Mouse (Mus musculus) adrenal gland, adult 18-20 months (tissue): ENCODE results near the gene Dld. TPM values are rescaled to one million over a fixed set of nuclear protein-coding genes. Genes with fewer than 3 reads are reported as not detected.

ENCODE experiments used
- DNase-seq, 2 experiments: peaks; one replicate each; pipeline ENCODE4 v3.0.0; 2021 to 2022; ENCODE audit warnings: low spot score in 2 of 2
- total RNA-seq, 2 experiments: library from RNA; stranded (reverse); gene quantifications; 1 replicate in 1 of 2; 2 replicates in 1 of 2; pipeline ENCODE4 v1.2.3; 2021

The Dld gene
- total RNA-seq, 2 experiments from 2014 or later = 344 to 404 TPM

DNA sequence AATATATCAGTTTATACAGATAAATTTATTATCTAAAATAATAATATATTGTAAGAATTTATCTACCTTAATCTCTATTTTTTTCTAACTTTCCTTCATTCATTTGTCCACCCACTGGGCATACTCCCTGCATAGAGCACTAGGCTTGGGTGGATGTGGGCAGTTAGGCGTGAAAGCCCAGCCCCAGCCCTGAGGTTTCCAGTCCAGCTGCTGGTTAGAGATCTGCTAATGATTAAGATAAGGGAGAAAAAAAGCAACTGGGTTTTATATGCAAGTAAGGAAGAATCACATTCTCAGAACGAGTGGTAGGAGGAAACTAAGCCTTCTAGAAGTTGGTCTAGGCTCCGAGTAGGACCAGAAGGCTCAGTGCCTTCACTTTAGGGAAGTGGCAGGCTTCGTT is 55.2 kb downstream of the Dld start:
- no peak for DNase-seq

DNA sequence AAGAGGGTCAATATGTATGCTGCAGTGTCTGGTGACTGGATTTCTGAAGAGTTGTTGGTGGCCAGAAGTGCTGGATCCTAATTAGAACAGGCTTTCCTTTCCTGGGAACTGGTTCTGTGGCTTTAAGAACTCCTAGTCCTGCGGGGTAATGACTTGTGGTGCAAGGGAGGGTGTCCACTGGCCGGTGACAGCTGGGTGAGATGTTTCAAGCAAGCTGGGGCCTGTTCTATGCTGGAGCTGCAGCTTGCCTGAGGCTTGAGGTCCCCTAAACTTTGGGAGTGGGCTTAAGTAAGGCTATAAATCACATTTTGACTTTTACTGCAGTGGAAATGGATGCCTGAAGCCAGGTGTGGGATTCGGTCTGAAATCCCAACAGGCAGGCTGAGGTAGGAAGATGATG is 55.7 kb downstream of the Dld start:
- no peak for DNase-seq

DNA sequence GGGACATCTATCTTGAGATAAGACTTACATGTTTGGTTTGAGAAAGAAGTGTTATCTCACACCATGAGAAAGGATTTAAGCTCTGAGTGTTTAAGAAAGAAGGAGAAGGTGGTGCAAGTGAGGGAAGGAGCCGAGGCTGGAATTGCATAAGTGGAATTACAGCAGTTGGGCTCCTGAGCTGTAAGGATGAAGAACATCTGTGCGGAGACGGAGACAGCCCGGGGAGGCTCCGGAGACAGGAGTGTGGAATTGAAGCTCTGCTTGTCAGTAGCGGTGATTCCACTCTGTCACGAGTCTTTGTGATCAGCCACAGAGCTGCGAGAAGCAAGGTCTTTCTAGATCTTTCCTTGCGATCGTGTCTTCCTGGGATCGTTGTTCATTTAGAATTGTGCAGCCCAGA is 56.3 kb downstream of the Dld start:
- DNase-seq = no peak

DNA sequence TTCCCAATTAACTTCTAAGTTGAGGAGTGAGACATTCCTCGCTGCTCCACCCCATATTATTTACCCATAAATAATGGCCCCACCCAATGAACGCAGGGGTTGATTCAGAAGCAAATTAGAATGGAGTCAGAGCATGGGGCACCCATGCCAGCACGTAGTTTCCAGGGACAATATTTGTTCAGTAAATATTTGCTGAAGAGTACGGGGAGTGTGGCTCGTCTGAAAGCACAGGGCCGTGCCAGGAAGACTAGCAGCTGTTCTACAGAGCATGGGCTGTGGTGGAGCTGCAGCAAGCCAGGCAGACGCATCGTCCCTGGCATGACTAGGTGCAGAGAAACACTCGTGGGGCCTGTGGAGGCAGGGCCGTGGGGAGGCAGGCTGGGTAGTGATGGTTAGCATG is 56.7 kb downstream of the Dld start:
- DNase-seq = no peak

DNA sequence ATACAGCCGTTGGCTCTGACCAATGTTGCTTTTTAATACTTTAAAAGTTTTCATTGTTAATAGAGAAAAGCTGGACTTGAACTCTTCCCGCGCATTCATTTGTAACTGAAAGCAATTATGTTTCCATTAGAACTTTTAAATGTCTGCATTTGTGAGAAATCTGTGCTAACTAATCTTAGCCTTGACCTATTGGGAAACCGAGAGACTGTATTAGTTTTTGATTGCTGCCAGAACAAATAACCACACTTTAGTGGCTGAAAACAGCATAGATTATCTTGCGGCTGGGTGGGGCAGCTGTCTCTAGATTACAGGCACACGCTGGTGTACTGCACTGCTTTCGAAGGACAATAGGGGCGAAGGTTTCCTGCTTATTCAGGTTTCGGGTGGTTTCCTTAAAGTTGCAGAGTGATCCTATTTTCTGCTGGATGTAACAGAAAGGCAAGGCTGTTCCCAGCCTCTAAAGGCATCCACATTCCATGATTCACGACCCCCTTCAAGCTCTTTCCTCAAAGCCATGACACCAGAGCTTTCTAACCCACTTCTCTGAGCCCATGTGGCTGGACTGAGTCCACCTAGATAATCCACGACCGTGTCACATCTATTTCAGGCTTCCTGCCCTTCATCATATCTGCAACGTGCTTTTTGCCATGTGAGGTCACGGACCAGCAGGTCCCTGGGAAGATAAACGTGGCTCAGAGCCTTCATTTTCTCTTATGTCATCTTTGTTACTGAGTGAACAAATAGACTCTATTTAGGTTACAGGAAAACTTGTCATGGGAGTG is 57.7 kb downstream of the Dld start:
- DNase-seq = no peak

DNA sequence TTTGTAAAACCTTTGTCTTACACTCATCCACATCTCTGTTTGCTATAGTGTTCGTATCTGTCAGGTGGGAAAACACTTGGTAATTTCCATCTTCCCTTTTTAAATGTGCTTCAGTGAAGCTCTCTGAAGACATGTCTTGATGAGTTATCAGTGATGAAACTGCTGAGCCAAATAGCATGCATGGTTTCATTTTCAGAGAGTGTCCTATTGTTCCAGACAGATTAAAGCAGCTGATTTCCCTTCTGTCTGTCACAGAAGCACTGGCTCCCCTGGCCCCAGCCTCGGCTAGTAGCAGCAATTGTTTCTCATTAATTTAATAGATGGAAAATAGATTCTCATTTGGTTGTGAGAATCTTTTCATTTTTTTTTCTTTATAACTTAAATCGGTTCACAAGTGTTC is 60.3 kb downstream of the Dld start:
- no peak for DNase-seq

DNA sequence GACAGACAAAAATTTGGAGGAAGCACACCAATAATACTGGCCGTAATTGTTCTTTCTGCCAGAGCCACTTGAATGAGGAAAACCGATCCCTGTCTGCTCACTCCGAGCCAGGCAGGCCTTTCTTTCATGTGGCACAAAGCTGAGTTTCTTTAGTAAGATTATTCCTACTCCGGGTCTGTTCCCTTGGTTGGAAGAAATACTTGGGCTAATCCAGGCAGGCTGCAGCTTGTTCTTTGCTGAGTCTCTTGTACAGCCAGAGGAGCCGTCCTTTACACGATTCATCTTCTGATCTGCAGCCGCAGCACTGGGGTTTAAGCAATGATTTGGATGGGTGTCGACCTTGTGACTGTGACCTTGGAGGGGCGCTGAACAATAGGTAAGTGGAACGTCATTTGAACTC is 62.2 kb downstream of the Dld start:
- no peak for DNase-seq

DNA sequence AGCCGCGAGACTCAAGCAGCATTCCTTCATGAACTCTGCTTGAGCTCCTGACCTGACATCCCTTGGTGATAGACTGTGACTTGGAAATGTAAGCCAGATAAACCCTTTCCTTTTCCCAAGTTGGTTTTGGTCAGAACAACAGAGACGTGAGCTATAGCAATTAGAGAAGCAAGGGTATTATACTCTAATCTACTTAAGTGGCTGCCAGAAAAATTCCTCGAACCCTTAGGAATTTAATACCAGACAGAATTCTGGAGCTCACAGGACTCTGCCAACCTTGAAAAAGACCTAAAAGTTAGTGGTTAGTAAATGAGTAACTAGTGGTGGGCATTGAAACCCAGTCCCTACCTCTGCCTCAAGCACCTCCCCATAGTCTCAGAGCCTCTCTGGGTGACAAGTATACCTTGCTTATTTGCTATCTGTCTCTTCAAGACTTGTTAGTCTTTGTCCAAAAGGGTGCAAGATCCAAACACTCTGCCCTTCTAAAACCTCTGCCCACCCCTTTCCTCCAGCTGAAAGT is 67.6 kb downstream of the Dld start:
- DNase-seq = no peak

DNA sequence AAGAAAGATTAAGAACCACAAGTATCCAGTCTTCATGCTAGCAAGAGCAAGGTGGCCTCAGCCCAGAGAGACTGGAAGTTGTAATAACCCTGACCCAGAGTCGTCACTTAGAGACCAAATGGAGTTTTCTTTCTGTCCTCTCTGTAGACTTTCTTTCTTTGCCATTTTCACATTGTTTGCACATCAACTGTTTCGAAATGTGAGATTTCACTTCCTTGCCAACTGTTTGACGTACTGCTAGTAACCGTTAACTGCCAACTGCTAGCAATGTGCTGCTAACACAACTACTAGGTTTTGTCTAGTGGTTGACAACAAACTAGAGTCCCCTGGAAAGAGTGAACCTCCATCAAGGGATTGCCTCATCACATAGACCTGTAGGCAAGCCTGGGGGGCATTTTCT is 68.1 kb downstream of the Dld start:
- no peak for DNase-seq

DNA sequence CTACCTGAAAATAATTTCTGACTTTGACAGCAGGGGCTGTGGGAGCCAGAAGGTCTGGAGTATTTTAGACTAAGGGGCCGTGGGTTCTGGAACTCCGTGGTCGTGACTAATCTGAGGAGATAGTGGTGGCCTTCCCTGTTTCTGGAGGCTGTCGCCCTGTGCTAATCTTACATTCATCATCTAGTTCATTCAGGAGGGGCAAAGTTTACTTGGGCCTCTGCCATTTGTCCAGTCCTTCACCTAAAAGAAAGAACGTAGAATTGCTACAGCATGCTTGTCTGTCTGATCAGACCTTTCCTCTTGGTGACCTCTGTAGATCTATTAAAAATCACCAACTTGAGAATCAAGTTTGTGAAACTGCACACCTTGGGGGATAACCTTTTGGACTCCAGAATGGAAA is 69.0 kb downstream of the Dld start:
- no peak for DNase-seq

Other genes starting within 250 kb of the Dld start
- gene Gm6993, start 110.7 kb downstream of the Dld start, total RNA-seq = not detected
- 100 to 1,000 TPM; 135 to 197 TPM for gene Lamb1, start 86.2 kb downstream of the Dld start, total RNA-seq
- gene Slc26a3, start 39.4 kb upstream of the Dld start, total RNA-seq = under 1 TPM; 0.50 to 0.67 TPM
- gene Cbll1, start 148.2 kb upstream of the Dld start, total RNA-seq = 10 to 100 TPM; 16.9 to 17.8 TPM
- gene Slc26a4, start 208.5 kb upstream of the Dld start, total RNA-seq = 1 to 10 TPM; 4.5 to 6.7 TPM